Mouse (Mus musculus) lung, embryonic 14.5 days (tissue): ENCODE data around the gene Gm136. TPM values are rescaled to one million over a fixed set of nuclear protein-coding genes. Genes with fewer than 3 reads are reported as not detected.

Experiments used
- ATAC-seq: fragments of 200-750 bp; cut with Nextera tagmentation; 2 replicates; pipeline ENCODE4 v1.8.0; 2017; ENCODE audit warnings: mild to moderate bottlenecking, moderate TSS enrichment, moderate library complexity; ENCODE audit not compliant: insufficient read depth
- DNase-seq: peaks from one replicate; pipeline ENCODE4 v3.0.0-alpha.2; 2015
- H3K27ac ChIP-seq: fragments of 300-500 bp; sonication (generic); 2 replicates; pipeline ENCODE4 v1.5.1; 2014; ENCODE audit warnings: low read depth, mild to moderate bottlenecking, moderate library complexity
- H3K27me3 ChIP-seq: fragments of 300-500 bp; sonication (generic); 2 replicates; pipeline ENCODE4 v1.6.1; 2014; ENCODE audit warnings: low read length, control low read depth; ENCODE audit not compliant: insufficient read depth
- H3K36me3 ChIP-seq: fragments of 300-500 bp; sonication (generic); 2 replicates; pipeline ENCODE4 v1.6.1; 2014; ENCODE audit warnings: control low read depth; ENCODE audit not compliant: insufficient read depth
- H3K4me1 ChIP-seq: fragments of 300-500 bp; sonication (generic); 2 replicates; pipeline ENCODE4 v1.6.1; 2014; ENCODE audit warnings: antibody characterized with exemption, control low read depth; ENCODE audit not compliant: insufficient read depth
- H3K4me2 ChIP-seq: fragments of 300-500 bp; sonication (generic); 2 replicates; pipeline ENCODE4 v1.6.1; 2014; ENCODE audit warnings: mild to moderate bottlenecking
- H3K4me3 ChIP-seq: fragments of 300-500 bp; sonication (generic); 2 replicates; pipeline ENCODE4 v1.5.1; 2014; ENCODE audit warnings: low read depth, low read length
- H3K9ac ChIP-seq: fragments of 300-500 bp; sonication (generic); 2 replicates; pipeline ENCODE4 v1.6.1; 2014
- H3K9me3 ChIP-seq: fragments of 300-500 bp; sonication (generic); 2 replicates; pipeline ENCODE4 v1.6.1; 2016; ENCODE audit warnings: low read depth, low read length, control low read depth
- CTCF ChIP-seq: IDR thresholded peaks from 2 replicates; pipeline ENCODE4 v1.5.1; 2016; ENCODE audit warnings: antibody characterized with exemption, low read depth
- WGBS: fragments of 180-500 bp; shearing (Covaris S2); extraction: QIAGEN DNeasy Blood & Tissue Kit; methylation state at CpG from one replicate; pipeline ENCODE4 v1.1.7; 2014; 5-methylcytosine and 5-hydroxymethylcytosine counted together
- polyA plus RNA-seq: library from polyadenylated mRNA; unstranded; fragments of >200 nt; fragmentation: Nextera tagmentation; extraction: Ambion mirVana; gene quantifications from 2 replicates; pipeline ENCODE4 v1.2.1, GENCODE M21; 2014

Gm136 gene
- polyA plus RNA-seq, result not detected in 2 replicates

DNA sequence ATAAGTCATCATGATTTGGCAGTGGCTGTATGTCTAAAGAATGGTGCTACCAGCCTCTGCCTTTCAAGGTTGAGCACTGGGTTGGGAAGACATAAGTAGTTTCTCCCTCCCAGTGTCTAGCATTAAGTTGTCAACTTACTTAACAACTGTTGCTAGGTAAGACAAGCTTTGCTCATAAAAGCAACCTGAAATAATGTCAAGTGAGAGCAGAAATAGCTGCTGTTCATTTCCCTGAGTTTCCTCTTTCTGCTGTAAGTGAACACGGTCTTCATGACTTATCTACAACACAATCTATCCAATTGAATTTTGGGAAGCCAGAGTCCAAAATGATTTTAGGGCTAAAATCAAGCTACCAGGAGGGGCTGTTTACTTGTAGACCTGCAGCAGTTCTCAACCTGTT is at the start of gene Gm136:
Gene Gm136 (minus strand): TSS at position 101 of the 400 bp plus-strand sequence.
- Histone ChIP-seq H3K36me3 (no peaks in the 10 kb centered on the region), H3K27me3 (no peaks in the 10 kb centered on the region), H3K4me3 (no peak within 1 kb of the TSS), H3K4me2 (no peak within 1 kb of the TSS), H3K27ac (no peak within 1 kb of the TSS), H3K9ac (no peak within 1 kb of the TSS), H3K4me1 (no peaks in the 10 kb centered on the region), H3K9me3 (no peaks in the 10 kb centered on the region)
- ATAC-seq (no peak), DNase-seq (no peak)
- TF ChIP-seq CTCF, result no peak
- 72% methylated on average over 1 of the region's 1 CpGs for WGBS

DNA sequence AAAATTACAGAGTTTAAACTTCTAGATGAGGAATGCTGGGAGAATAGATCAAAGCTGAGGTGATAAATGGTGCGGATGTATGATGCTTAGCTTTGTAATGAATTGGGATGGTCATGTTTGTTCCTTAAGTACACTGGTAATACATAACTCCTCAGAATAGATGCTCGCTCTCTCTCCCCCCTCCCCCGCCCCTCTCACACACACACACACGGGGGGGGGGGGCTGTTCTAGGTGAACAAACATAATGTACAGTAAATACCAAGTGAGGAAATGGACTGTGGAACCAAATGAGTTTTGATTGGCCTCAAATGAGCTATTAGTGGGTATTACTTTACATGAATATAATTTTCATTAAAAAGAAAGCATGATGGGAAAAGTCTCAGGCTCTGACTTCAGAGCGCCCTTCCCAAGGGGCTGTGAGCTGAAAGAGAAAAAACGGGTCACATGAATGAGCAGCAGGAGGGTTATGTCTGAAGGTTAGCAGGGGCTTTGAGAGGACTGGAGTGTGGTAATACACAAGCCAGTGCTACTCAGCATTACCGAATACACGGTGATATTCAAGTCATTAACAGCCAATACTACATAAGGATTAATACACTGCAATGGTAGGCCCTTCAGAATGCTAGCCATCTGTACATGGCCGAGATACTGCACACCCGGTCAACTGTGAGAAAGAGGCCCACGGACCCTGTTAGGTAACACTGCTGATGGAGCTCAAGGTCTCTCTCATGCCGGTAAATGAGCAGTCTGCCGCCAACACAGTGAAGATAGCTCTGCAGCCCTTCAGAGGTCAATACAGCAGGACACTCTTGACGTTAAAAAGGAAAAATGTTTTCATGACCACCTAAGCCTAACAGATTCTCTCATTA is 45.3 kb upstream of the Gm136 start:
- H3K4me1 ChIP-seq, result no peaks in the 10 kb centered on the region
- no peak for ATAC-seq
- 81% methylated on average over 14 of the region's 14 CpGs for WGBS

GRCm38 (mm10) chr4:34798005-34798404 is 41.9 kb upstream of the Gm136 start:
- TF ChIP-seq CTCF, result no peak
- no peaks in the 10 kb centered on the region for H3K36me3 ChIP-seq
- H3K27ac ChIP-seq, result no peak overlapping the region
- no peak overlapping the region for H3K9ac ChIP-seq
- H3K9me3 ChIP-seq, result no peaks in the 10 kb centered on the region
- DNase-seq (no peak), ATAC-seq (no peak)
- no peaks in the 10 kb centered on the region for H3K27me3 ChIP-seq
- no peak overlapping the region for H3K4me3 ChIP-seq
- no peak overlapping the region for H3K4me2 ChIP-seq
- WGBS, result 75% methylated on average over 2 of the region's 2 CpGs
- no peaks in the 10 kb centered on the region for H3K4me1 ChIP-seq

More for the DNA sequence above, 45.3 kb upstream of the Gm136 start:
- H3K9ac ChIP-seq, result no peak overlapping the region
- H3K9me3 ChIP-seq, result no peaks in the 10 kb centered on the region
- no peak overlapping the region for H3K4me2 ChIP-seq
- H3K36me3 ChIP-seq, result peaks cover 18% of the 10 kb centered on the region
- H3K4me3 ChIP-seq, result no peak overlapping the region
- TF ChIP-seq CTCF, result no peak
- no peaks in the 10 kb centered on the region for H3K27me3 ChIP-seq
- DNase-seq, result no peak
- H3K27ac ChIP-seq, result no peak overlapping the region

GRCm38 (mm10) chr4:34797294-34797983 is 41.4 kb upstream of the Gm136 start:
- no peak for TF ChIP-seq CTCF
- ATAC-seq, result 0 out of 2 replicates have a peak, but pooled peaks have one; percentile 41
- WGBS, result 56% methylated on average over 8 of the region's 8 CpGs

DNA sequence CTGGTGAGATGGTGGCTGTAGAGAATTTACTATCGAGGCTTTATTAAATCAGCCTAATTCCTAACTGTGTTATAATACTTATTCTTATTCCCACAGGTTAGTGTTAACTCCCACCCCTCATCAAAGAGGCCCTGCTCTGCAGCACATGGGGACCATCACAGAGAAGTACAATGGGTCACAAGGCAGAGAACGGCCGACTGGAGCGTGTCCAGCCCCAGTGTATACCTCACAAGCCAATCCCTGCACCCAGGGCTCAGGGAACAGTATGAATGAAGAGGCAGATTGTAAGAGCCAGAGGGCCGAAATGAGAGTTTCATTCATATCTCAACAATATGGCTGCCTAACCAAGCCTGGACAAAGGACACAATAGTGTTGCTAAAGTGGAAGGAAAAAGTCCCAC is 40.2 kb upstream of the Gm136 start:
- no peak for DNase-seq
- H3K27ac ChIP-seq, result no peak overlapping the region
- no peak for TF ChIP-seq CTCF
- no peak overlapping the region for H3K4me2 ChIP-seq
- H3K4me3 ChIP-seq, result no peak overlapping the region
- ATAC-seq, result no peak
- no peaks in the 10 kb centered on the region for H3K27me3 ChIP-seq
- H3K4me1 ChIP-seq, result no peaks in the 10 kb centered on the region
- H3K36me3 ChIP-seq, result no peaks in the 10 kb centered on the region
- H3K9ac ChIP-seq, result no peak overlapping the region
- no peaks in the 10 kb centered on the region for H3K9me3 ChIP-seq
- WGBS, result 90% methylated on average over 5 of the region's 5 CpGs

More at GRCm38 (mm10) chr4:34797294-34797983, 41.4 kb upstream of the Gm136 start:
- no peaks in the 10 kb centered on the region for H3K36me3 ChIP-seq
- no peaks in the 10 kb centered on the region for H3K27me3 ChIP-seq
- no peaks in the 10 kb centered on the region for H3K9me3 ChIP-seq
- H3K4me2 ChIP-seq, result no peak overlapping the region
- H3K27ac ChIP-seq, result no peak overlapping the region
- H3K4me1 ChIP-seq, result no peaks in the 10 kb centered on the region
- no peak overlapping the region for H3K4me3 ChIP-seq
- H3K9ac ChIP-seq, result no peak overlapping the region
- peak; percentile 36 for DNase-seq

DNA sequence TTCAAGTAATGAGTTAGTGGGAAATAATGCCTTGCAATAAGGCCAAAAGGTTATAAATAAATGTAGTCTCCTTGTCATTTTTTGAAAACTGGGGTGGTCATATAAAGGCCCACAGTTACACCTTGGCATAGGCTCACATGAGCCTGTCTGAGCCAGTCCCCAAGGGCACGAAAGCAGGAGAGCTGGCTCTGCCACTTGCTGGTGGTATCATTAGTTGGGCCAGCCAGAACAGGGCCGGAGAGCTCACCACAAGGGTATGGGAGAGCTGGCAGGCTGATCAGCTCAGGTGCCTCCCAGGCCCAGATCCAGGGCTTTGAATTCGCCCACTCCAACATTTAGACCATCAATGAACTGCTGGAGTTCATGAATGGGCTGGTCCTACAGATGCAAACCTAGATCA is 30.4 kb upstream of the Gm136 start:
- Histone ChIP-seq H3K36me3 (no peaks in the 10 kb centered on the region), H3K4me2 (no peak overlapping the region), H3K4me1 (no peaks in the 10 kb centered on the region), H3K9ac (no peak overlapping the region), H3K9me3 (no peaks in the 10 kb centered on the region), H3K27ac (no peak overlapping the region), H3K27me3 (no peaks in the 10 kb centered on the region), H3K4me3 (no peak overlapping the region)
- DNase-seq (no peak), ATAC-seq (no peak)
- WGBS, result 82% methylated on average over 3 of the region's 3 CpGs
- TF ChIP-seq CTCF, result no peak

GRCm38 (mm10) chr4:34785646-34786045 is 29.6 kb upstream of the Gm136 start:
- ATAC-seq (peak; percentile 24; the same call in 1 of the 2 replicates), DNase-seq (no peak)
- Histone ChIP-seq H3K4me1 (no peaks in the 10 kb centered on the region), H3K4me2 (no peak overlapping the region), H3K9me3 (no peaks in the 10 kb centered on the region), H3K27ac (no peak overlapping the region), H3K4me3 (no peak overlapping the region), H3K27me3 (no peaks in the 10 kb centered on the region), H3K9ac (no peak overlapping the region), H3K36me3 (no peaks in the 10 kb centered on the region)
- TF ChIP-seq CTCF, result no peak
- WGBS, result 68% methylated on average over 2 of the region's 2 CpGs
